Mouse (Mus musculus) midbrain, embryonic 12.5 days (tissue): ENCODE results near the gene Wdr17. TPM values are rescaled to one million over a fixed set of nuclear protein-coding genes. Genes with fewer than 3 reads are reported as not detected.
A peak's percentile ranks its signal among the peaks of the same experiment; 100 is the strongest.
"Not testable (repeated sequence)": the region's sequence is repeated elsewhere in the genome, so short reads cannot be mapped to it uniquely, and the experiment has no call there.

Source experiments
- ATAC-seq: fragments of 200-750 bp; cut with Nextera tagmentation; 2 replicates; pipeline ENCODE4 v1.8.0; 2017; ENCODE audit warnings: low read depth, moderate TSS enrichment, moderate library complexity; ENCODE audit not compliant: low FRiP score
- H3K27ac ChIP-seq: fragments of 300-500 bp; sonication (generic); replicated peaks from 2 replicates; pipeline ENCODE4 v1.5.1; 2016; ENCODE audit warnings: mild to moderate bottlenecking
- H3K27me3 ChIP-seq: fragments of 300-500 bp; sonication (generic); 2 replicates; pipeline ENCODE4 v1.6.1; 2016; ENCODE audit warnings: mild to moderate bottlenecking
- H3K36me3 ChIP-seq: fragments of 300-500 bp; sonication (generic); 2 replicates; pipeline ENCODE4 v1.6.1; 2016
- H3K4me1 ChIP-seq: fragments of 300-500 bp; sonication (generic); 2 replicates; pipeline ENCODE4 v1.6.1; 2016
- H3K4me2 ChIP-seq: fragments of 300-500 bp; sonication (generic); replicated peaks from 2 replicates; pipeline ENCODE4 v1.6.1; 2016; ENCODE audit warnings: mild to moderate bottlenecking, moderate library complexity
- H3K4me3 ChIP-seq: fragments of 300-500 bp; sonication (generic); 2 replicates; pipeline ENCODE4 v1.5.1; 2016; ENCODE audit warnings: mild to moderate bottlenecking
- H3K9ac ChIP-seq: fragments of 300-500 bp; sonication (generic); replicated peaks from 2 replicates; pipeline ENCODE4 v1.6.1; 2016; ENCODE audit warnings: mild to moderate bottlenecking, moderate library complexity
- H3K9me3 ChIP-seq: fragments of 300-500 bp; sonication (generic); 2 replicates; pipeline ENCODE4 v1.6.1; 2016; ENCODE audit warnings: mild to moderate bottlenecking
- WGBS: fragments of 180-500 bp; shearing (Covaris S2); methylation state at CpG from one replicate; pipeline ENCODE4 v1.1.7; 2016; 5-methylcytosine and 5-hydroxymethylcytosine counted together
- polyA plus RNA-seq: library from polyadenylated mRNA; unstranded; fragments of >200 nt; fragmentation: Nextera tagmentation; extraction: Ambion mirVana; gene quantifications from 2 replicates; pipeline ENCODE4 v1.2.1, GENCODE M21; 2016

The Wdr17 gene
- polyA plus RNA-seq, 1 experiment from 2014 or later = 6.1 TPM

DNA sequence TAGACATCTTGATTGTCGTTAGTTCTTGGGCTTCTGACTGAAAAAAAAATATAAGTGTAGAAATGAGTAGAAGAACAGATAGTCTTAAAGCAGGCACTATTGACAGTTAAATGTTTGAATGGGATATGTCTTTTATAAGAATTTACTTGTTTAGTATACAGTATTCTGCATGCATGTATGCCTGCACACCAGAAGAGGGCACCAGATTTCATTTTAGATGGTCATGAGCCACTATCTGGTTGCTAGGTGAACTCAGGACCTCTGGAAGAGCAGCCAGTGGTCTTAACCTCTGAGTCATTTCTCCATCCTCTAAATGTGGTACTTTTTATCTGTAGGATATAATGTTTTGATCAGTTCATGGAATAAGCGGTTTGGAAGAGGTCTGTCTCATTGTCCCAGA, 227.3 kb downstream of the Wdr17 start:
- H3K9me3 ChIP-seq = no peaks in the 10 kb centered on the region
- H3K4me1 ChIP-seq = no peaks in the 10 kb centered on the region
- H3K4me3 ChIP-seq = no peak overlapping the region
- H3K36me3 ChIP-seq = no peaks in the 10 kb centered on the region
- H3K4me2 ChIP-seq = no peak overlapping the region
- ATAC-seq = no peak
- 89% methylated on average over 2 of the region's 2 CpGs for WGBS
- H3K27me3 ChIP-seq = no peaks in the 10 kb centered on the region
- no peak overlapping the region for H3K27ac ChIP-seq
- H3K9ac ChIP-seq = no peak overlapping the region

DNA sequence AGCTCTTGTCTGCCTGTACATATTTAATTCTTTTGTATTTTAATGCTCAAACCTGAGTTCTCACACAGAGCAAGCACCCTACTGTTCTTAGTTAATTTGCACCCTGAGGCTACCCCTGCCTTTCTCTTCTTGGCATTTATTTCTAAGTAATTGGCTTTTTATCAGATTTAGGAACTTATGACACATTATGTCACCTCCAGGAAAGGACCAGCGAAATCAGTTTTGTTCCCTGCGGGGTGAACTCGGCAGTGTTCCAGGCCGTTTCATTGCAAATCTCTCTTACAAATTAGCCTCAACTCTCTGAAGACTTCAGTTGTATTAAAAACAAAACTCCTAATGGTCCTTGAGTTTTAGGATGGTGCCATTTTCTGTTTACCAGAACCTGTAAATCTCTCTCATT, 248.3 kb downstream of the Wdr17 start:
- no peaks in the 10 kb centered on the region for H3K27me3 ChIP-seq
- H3K9me3 ChIP-seq = no peaks in the 10 kb centered on the region
- no peak for ATAC-seq
- H3K4me3 ChIP-seq = no peak overlapping the region
- no peak overlapping the region for H3K4me2 ChIP-seq
- no peak overlapping the region for H3K27ac ChIP-seq
- WGBS = 74% methylated on average over 4 of the region's 4 CpGs
- H3K9ac ChIP-seq = no peak overlapping the region
- H3K4me1 ChIP-seq = no peaks in the 10 kb centered on the region
- no peaks in the 10 kb centered on the region for H3K36me3 ChIP-seq

DNA sequence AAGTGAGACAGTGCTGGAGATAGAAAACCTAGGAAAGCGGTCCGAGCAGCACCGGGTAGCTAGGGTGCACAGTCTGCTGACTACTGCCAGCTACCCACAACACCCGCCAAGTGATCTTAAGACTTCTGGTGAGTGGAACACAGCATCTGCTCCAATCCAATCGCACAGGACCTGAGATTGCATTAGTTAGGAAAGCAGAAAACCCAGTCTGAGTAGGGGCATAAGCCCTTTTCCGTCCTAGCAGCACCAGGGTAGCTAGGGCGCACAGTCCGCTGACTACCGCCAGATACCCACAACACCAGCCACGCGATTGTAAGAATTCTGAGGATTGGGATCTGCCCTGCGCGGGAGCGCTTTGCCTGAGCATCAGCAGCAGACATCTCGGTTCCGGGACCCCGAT, 270.3 kb downstream of the Wdr17 start:
- H3K9ac ChIP-seq, H3K4me2 ChIP-seq, H3K36me3 ChIP-seq, ATAC-seq, H3K4me1 ChIP-seq, H3K27me3 ChIP-seq, H3K4me3 ChIP-seq, H3K9me3 ChIP-seq, H3K27ac ChIP-seq: not testable (repeated sequence)
- 89% methylated on average over 17 of the region's 17 CpGs for WGBS

DNA sequence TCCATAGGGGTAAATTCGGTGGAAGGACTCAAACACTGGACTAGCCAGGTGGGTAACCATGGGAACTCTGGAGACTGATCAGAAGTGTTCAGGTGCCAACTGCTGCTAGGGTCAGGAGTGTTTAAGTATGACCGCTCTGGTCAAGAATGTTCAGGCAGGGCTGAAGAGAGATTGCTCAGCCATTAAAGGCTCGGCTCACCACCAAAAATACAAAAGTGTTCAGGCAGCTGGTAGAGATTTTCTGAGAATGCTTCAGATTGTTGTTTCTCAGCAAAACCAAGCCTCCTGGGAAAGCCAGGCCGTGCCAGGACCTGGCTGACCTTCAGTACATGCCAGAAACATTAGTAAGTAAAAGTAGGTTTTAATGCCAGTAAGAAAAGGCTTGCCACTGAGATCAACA, 276.7 kb downstream of the Wdr17 start:
- no peak overlapping the region for H3K9ac ChIP-seq
- 81% methylated on average over 4 of the region's 4 CpGs for WGBS
- no peak for ATAC-seq
- no peaks in the 10 kb centered on the region for H3K27me3 ChIP-seq
- no peaks in the 10 kb centered on the region for H3K4me1 ChIP-seq
- no peak overlapping the region for H3K27ac ChIP-seq
- H3K4me2 ChIP-seq = no peak overlapping the region
- H3K36me3 ChIP-seq = no peaks in the 10 kb centered on the region
- no peaks in the 10 kb centered on the region for H3K9me3 ChIP-seq
- no peak overlapping the region for H3K4me3 ChIP-seq

DNA sequence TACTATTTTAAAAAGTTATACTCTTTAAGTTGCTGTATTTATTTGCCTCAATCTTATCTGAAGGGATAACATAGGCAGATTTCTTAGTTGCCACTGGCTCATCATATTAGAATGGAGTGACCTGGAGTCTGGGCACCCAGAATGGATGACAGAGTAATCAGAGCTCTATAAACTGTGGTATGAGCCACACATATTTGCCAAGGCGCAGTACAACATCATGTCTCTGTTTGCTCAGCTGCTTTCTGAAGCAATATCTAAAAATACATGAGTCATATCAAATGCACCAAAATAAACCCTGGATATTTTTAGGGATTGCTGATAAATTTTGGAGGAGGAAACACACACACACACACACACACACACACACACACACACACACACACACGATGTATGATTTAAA, 277.6 kb downstream of the Wdr17 start:
- H3K36me3 ChIP-seq = no peaks in the 10 kb centered on the region
- no peaks in the 10 kb centered on the region for H3K9me3 ChIP-seq
- no peak overlapping the region for H3K27ac ChIP-seq
- H3K4me1 ChIP-seq = no peaks in the 10 kb centered on the region
- H3K4me2 ChIP-seq = no peak overlapping the region
- no peak overlapping the region for H3K9ac ChIP-seq
- no peak for ATAC-seq
- H3K27me3 ChIP-seq = no peaks in the 10 kb centered on the region
- 87% methylated on average over 2 of the region's 2 CpGs for WGBS
- H3K4me3 ChIP-seq = no peak overlapping the region

DNA sequence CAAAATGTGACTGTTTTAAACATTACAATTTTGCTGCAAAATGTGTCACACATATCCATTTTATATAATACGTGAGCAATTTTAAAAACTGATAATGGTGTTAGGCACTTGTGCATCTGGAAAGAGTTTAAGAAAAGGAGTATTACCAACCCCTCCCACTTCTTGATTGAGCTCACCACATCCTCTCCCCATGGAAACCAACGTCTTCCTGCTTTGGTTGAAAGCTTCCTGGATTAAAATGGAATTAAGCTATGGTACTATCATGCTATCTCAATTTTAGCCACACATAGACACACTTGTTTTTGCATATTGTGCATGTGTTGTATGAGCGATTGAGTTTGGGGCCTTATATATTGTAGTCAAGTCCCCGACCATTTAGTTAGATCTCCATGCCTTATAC, 283.5 kb downstream of the Wdr17 start:
- no peak overlapping the region for H3K9ac ChIP-seq
- H3K4me3 ChIP-seq = no peak overlapping the region
- no peak for ATAC-seq
- 77% methylated on average over 4 of the region's 4 CpGs for WGBS
- no peak overlapping the region for H3K4me2 ChIP-seq
- H3K27ac ChIP-seq = no peak overlapping the region
- H3K4me1 ChIP-seq = peaks cover 7% of the 10 kb centered on the region
- no peaks in the 10 kb centered on the region for H3K27me3 ChIP-seq
- no peaks in the 10 kb centered on the region for H3K36me3 ChIP-seq
- H3K9me3 ChIP-seq = no peaks in the 10 kb centered on the region

DNA sequence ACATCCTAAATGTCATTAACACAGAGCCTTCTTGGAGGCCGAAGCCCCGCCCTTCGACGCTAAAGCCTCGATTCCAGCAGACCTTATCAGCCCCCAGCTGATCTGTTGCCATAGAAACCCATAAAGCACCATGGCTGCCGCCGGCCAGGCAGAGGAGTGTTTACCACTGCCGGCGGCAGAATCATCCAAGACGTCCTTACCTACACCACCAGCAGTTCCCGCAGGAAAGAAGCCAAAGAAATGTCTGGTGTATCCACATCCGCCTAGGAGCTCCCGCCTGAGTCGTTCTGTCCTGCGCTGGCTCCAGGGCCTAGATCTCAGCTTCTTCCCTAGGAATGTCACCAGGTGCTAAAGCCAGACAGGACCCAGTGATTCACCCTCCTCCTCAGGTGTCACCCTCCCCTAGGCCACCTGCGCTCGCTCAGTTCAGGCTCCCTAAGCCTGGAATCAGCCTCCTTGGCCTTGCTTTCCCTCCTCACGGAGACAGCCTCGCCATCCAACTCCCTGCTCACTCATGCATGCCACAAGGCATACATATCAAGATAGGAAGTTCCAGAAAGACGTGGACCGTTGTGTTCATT, 286.2 kb downstream of the Wdr17 start, which contains the start of gene Spata4:
Spata4 (plus strand) TSS at position 111 of the 581 bp plus-strand sequence.
- Histone ChIP-seq H3K4me3 (peak within 1 kb of the TSS; percentile 42), H3K27me3 (no peaks in the 10 kb centered on the region), H3K36me3 (no peaks in the 10 kb centered on the region), H3K9ac (peak within 1 kb of the TSS; percentile 44), H3K4me1 (peaks cover 7% of the 10 kb centered on the region), H3K9me3 (no peaks in the 10 kb centered on the region), H3K27ac (peak within 1 kb of the TSS; percentile 49), H3K4me2 (peak within 1 kb of the TSS; percentile 74)
- ATAC-seq = peak; percentile 93
- 6% methylated on average over 21 of the region's 21 CpGs for WGBS

DNA sequence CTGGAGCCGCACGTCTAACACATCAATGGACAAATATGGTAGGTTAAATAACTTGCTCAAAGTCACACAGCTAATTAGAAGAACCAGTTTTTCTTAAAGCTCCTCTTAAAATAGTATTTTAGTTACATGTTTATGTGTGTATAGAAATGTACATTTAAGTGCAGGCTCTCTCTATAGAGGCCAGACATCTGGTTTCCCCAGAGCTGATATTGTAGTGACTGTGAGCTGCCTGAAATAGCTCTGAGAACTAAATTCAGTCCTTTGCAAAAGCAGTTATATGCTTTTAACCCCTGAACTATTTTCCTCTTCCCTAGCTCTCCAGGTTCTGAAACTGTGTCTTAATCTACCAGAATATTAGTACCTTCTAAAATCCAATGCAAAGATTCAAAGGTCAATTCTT, 289.6 kb downstream of the Wdr17 start:
- Histone ChIP-seq H3K27ac (no peak overlapping the region), H3K36me3 (no peaks in the 10 kb centered on the region), H3K4me2 (no peak overlapping the region), H3K4me1 (peaks cover 13% of the 10 kb centered on the region), H3K9ac (no peak overlapping the region), H3K4me3 (no peak overlapping the region), H3K27me3 (no peaks in the 10 kb centered on the region), H3K9me3 (no peaks in the 10 kb centered on the region)
- 90% methylated on average over 2 of the region's 2 CpGs for WGBS
- ATAC-seq = no peak

DNA sequence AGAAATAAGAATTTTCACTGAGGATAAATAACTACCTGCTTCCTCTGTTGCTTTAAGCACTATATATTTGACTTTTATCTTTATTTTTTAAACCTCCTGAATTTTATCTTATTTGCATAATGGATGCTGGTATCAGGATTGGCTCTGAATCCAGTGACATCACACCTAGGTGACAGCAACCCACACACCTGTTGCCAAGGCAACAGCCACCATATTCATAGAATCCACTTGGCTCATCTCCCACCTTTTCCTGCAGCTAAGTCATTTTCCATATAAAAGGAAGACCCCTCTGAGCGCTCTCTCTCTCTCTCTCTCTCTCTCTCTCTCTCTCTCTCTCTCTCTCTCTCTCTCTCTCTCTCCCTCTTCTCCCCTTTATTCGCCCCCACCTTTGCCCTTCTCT, 290.0 kb downstream of the Wdr17 start:
- Histone ChIP-seq H3K4me2 (no peak overlapping the region), H3K36me3 (no peaks in the 10 kb centered on the region), H3K4me1 (peaks cover 13% of the 10 kb centered on the region), H3K9ac (no peak overlapping the region), H3K27me3 (no peaks in the 10 kb centered on the region), H3K4me3 (no peak overlapping the region), H3K9me3 (no peaks in the 10 kb centered on the region), H3K27ac (no peak overlapping the region)
- WGBS = 87% methylated on average over 2 of the region's 2 CpGs
- no peak for ATAC-seq

DNA sequence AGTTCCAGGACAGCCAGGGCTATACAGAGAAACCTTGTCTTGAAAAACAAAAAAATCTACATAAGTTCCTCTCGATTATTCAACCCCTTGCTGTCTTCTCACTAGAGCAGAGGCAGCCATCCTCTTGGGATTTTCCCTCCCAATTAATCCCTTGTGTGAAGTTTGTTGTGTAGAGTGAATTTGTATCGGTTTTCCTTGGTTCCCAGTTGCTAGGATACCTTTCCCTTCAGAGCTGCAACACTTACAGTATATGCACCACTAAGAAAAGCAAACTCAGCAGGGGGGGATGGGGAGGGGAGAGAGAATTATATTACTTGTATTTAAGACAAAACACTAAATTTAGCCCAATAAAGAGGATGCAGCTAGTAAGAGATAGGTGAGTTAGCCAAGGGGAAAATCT, 290.9 kb downstream of the Wdr17 start:
- H3K9ac ChIP-seq = no peak overlapping the region
- WGBS = 40% methylated on average over 2 of the region's 2 CpGs

DNA sequence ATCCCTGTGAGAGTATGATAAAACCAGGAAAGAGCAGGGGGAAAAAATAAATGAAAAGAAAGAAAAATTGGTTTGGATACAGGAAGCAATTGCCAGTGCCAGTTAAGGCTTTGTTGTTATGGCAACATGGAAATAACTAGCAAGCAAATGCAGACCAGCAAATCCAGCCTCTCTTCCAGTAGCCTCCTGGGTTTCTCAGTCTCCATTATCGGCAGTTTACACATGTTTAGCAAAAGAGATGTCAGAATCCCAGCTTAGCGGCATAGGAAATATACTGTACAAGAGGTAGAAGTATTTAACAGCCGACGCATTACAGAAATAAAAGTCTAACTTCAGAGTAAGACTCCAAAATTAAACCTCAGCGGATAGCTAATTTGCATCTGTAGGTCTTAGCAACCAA, 292.4 kb downstream of the Wdr17 start:
- H3K36me3 ChIP-seq = no peaks in the 10 kb centered on the region
- H3K27me3 ChIP-seq = no peaks in the 10 kb centered on the region
- 0 out of 2 replicates have a peak, but pooled peaks cover 6% of the 10 kb centered on the region for H3K4me1 ChIP-seq
- H3K9me3 ChIP-seq = no peaks in the 10 kb centered on the region
- H3K4me3 ChIP-seq = no peak overlapping the region
- no peak overlapping the region for H3K4me2 ChIP-seq
- WGBS = 78% methylated on average over 5 of the region's 5 CpGs
- H3K27ac ChIP-seq = no peak overlapping the region
- ATAC-seq = no peak
- H3K9ac ChIP-seq = no peak overlapping the region

More for the DNA sequence above, 290.9 kb downstream of the Wdr17 start:
- Histone ChIP-seq H3K4me3 (no peak overlapping the region), H3K4me1 (peaks cover 13% of the 10 kb centered on the region), H3K4me2 (no peak overlapping the region), H3K27me3 (no peaks in the 10 kb centered on the region), H3K9me3 (no peaks in the 10 kb centered on the region), H3K27ac (no peak overlapping the region), H3K36me3 (no peaks in the 10 kb centered on the region)
- ATAC-seq = no peak

DNA sequence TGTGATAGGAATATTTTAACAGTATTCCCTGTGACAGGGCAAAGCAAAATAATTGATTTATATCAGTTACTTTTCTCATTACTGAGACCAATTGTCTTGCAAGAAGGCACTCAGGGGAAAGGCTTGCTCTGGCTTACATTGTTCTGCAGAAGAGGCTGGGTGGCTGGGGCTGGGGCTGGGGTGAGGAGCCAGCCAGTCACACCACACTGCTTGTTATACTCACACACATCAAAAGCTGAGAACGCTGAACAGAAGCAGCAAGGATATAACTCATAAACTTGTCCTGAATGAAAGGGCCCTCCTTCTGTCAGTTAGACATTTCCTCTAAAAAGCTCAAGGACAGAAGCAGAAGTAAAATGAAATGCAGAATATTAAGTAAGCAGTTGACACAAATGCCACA, 304.1 kb downstream of the Wdr17 start:
- H3K36me3 ChIP-seq = no peaks in the 10 kb centered on the region
- H3K4me1 ChIP-seq = no peaks in the 10 kb centered on the region
- H3K4me2 ChIP-seq = no peak overlapping the region
- WGBS = 81% methylated on average over 1 of the region's 1 CpGs
- no peak overlapping the region for H3K4me3 ChIP-seq
- ATAC-seq = no peak
- H3K9ac ChIP-seq = no peak overlapping the region
- H3K27me3 ChIP-seq = no peaks in the 10 kb centered on the region
- H3K9me3 ChIP-seq = no peaks in the 10 kb centered on the region
- no peak overlapping the region for H3K27ac ChIP-seq

DNA sequence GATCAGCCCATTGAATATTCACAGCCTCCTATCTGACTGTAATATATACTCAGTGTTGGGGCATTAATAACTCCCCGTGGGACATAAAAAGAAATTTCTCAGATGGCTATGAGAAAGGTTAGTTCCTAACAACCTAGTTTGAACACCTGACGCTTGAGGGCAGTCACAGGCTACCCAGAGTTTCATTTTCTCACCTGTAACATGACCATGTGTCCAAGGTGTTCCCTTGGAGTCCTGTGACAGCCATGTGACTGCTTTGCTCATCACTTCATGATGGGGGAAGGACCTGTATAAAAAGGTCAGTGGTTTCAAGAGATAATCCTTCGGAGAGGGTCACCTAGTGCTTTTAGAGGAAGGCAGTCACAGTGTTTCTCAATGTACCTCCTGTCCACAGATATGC, 305.5 kb downstream of the Wdr17 start:
- Histone ChIP-seq H3K9ac (no peak overlapping the region), H3K4me2 (no peak overlapping the region), H3K4me3 (no peak overlapping the region), H3K9me3 (no peaks in the 10 kb centered on the region), H3K4me1 (no peaks in the 10 kb centered on the region), H3K27ac (no peak overlapping the region), H3K27me3 (no peaks in the 10 kb centered on the region), H3K36me3 (no peaks in the 10 kb centered on the region)
- no peak for ATAC-seq
- 81% methylated on average over 3 of the region's 3 CpGs for WGBS
